Mouse (Mus musculus) left cerebral cortex, postnatal 25 days (tissue): Measurements from ENCODE around the gene C1s1. TPM values are rescaled to one million over a fixed set of nuclear protein-coding genes. Genes with fewer than 3 reads are reported as not detected.
"Not testable (repeated sequence)": the region's sequence is repeated elsewhere in the genome, so short reads cannot be mapped to it uniquely, and the experiment has no call there.

Source experiments
- DNase-seq, 2 experiments: peaks; one replicate each; pipeline ENCODE4 v3.0.0; 2022; ENCODE audit warnings: low spot score in 2 of 2, mixed read lengths in 1 of 2
- intact Hi-C: fragments of 180-260 bp; cut with DNase I; formaldehyde crosslinking; loops from one replicate; pipeline ENCODE4 v1.15.1; 2025
- total RNA-seq, 2 experiments: library from RNA; stranded (reverse); gene quantifications; 2 replicates each; pipeline ENCODE4 v1.2.3; 2021

C1s1 gene
- total RNA-seq, 2 experiments from 2014 or later, result 1.4 to 1.5 TPM

DNA sequence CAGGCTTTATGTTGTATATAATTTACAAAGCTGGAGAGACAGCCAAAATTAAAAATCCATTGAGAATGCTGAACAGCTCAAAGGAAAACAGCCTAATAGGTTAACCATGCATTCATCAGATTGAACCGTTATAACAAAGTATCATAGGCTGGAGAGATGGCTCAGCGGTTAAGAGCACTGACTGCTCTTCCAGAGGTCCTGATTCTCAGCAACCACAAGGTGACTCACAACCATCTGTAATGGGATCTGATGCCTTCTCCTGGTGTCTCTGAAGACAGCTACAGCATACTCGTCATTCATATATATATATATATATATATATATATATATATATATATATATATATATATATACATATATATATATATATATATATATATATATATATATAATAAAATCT, 58.3 kb downstream of the C1s1 start:
- intact Hi-C loops, result loop anchor here (10.0 kb wide), 1 partner anchor 161 kb away; no protein-coding TSS in a partner anchor
- not testable (repeated sequence) for DNase-seq

- peak in 1 of 2 experiments; percentile 44 for DNase-seq
- intact Hi-C loops, result loop anchor here (1.0 to 10.0 kb wide), 2 partner anchors 63 to 163 kb away; no protein-coding TSS in a partner anchor
These were observed 60.6 kb downstream of the C1s1 start for GRCm38 (mm10) chr6:124481571-124481970.

Other genes starting within 250 kb of the C1s1 start
- 1 to 10 TPM; 2.9 to 3.2 TPM for gene Cd163, start 237.7 kb downstream of the C1s1 start, total RNA-seq
- gene Pex5, start 127.3 kb downstream of the C1s1 start, total RNA-seq, result 10 to 100 TPM; 64.8 to 73.3 TPM
- 100 to 1,000 TPM; 384 to 400 TPM for gene Clstn3, start 77.6 kb downstream of the C1s1 start, total RNA-seq
- under 1 TPM; 0.11 to 0.32 TPM for gene C1rl, start 49.2 kb downstream of the C1s1 start, total RNA-seq
- 1 to 10 TPM; 1.1 TPM for gene C1ra, start 30.0 kb downstream of the C1s1 start, total RNA-seq
- gene C1rb, start 27.9 kb upstream of the C1s1 start, total RNA-seq, result under 1 TPM in 1 of 2 experiments, not detected in 1; 0.28 TPM
- gene C1s2, start 93.7 kb upstream of the C1s1 start, total RNA-seq, result under 1 TPM; 0.14 to 0.16 TPM
- 10 to 100 TPM; 22.4 to 31.2 TPM for gene Lpcat3, start 120.7 kb upstream of the C1s1 start, total RNA-seq
- gene Emg1, start 169.8 kb upstream of the C1s1 start, total RNA-seq, result 10 to 100 TPM; 42.9 to 48.8 TPM
- gene Phb2, start 170.0 kb upstream of the C1s1 start, total RNA-seq, result 100 to 1,000 TPM; 112 to 120 TPM
- 1 to 10 TPM; 3.1 to 4.5 TPM for gene Ptpn6, start 196.4 kb upstream of the C1s1 start, total RNA-seq
- 100 to 1,000 TPM; 315 to 349 TPM for gene Grcc10, start 199.0 kb upstream of the C1s1 start, total RNA-seq
- gene Gm45234, start 213.7 kb upstream of the C1s1 start, total RNA-seq, result not detected
- gene Atn1, start 214.2 kb upstream of the C1s1 start, total RNA-seq, result 100 to 1,000 TPM; 154 to 162 TPM
- 1,000 to 10,000 TPM in 1 of 2 experiments, 100 to 1,000 TPM in 1; 999 to 1,002 TPM for gene Eno2, start 227.3 kb upstream of the C1s1 start, total RNA-seq
- 1 to 10 TPM; 1.5 to 1.9 TPM for gene Lrrc23, start 237.4 kb upstream of the C1s1 start, total RNA-seq